Mouse (Mus musculus): ENCODE data around the gene Gngt2.
"Not testable (repeated sequence)": the region's sequence is repeated elsewhere in the genome, so short reads cannot be mapped to it uniquely, and the experiment has no call there.

Gngt2 gene

GRCm38 (mm10) chr11:95875804-95876203 is 38.8 kb downstream of the Gngt2 start:
- Histone ChIP-seq H3K4me3 (replicated peaks; ENCODE audit: low read length) (peak overlapping the region; percentile 67), H3K4me1 (replicated peaks; ENCODE audit: low read depth, low read length) (peaks cover 18% of the 10 kb centered on the region), H3K27me3 (ENCODE audit: insufficient read depth, low read length) (0 out of 2 replicates have a peak, but pooled peaks cover under 1% of the 10 kb centered on the region), H3K9me3 (ENCODE audit: low read length) (no peaks in the 10 kb centered on the region), H3K36me3 (ENCODE audit: insufficient read depth, low read length) (no peaks in the 10 kb centered on the region)
- TF ChIP-seq POU5F1 (IDR thresholded peaks at IDR 0.05; ENCODE audit: borderline replicate concordance, low read length) (no peak; the same call in 1 of the 2 replicates), CTCF (conservative IDR thresholded peaks at IDR 0.05; ENCODE audit: low read length) (no peak), NANOG (IDR thresholded peaks at IDR 0.05; ENCODE audit: borderline replicate concordance, low read length) (no peak)

DNA sequence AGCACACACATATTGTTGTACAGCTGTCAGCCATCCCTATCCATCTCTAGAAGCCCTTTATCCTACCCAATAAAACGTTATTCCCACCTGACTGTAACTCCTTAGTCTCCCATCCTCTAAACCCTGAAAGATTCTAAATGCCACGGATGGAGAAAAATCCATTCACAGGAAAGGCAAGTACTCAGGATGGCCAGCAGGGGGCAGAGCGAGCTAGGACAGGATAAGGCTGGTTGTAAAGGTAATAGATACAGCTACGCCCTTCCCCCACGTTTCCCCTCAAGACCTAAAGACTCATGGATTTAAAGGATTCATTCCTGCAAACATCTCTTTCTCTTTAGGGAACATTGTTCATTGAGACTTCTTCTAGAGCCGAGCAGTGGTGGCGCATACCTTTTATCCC is 39.3 kb downstream of the Gngt2 start:
- peak overlapping the region; percentile 67 for H3K4me3 ChIP-seq (replicated peaks; ENCODE audit: low read length)
- H3K4me1 ChIP-seq (replicated peaks; ENCODE audit: low read depth, low read length) = peaks cover 13% of the 10 kb centered on the region
- no peaks in the 10 kb centered on the region for H3K9me3 ChIP-seq (ENCODE audit: low read length)
- TF ChIP-seq NANOG (IDR thresholded peaks at IDR 0.05; ENCODE audit: borderline replicate concordance, low read length) (no peak), POU5F1 (IDR thresholded peaks at IDR 0.05; ENCODE audit: borderline replicate concordance, low read length) (no peak), CTCF (conservative IDR thresholded peaks at IDR 0.05; ENCODE audit: low read length) (peak; percentile 98)
- H3K27me3 ChIP-seq (ENCODE audit: insufficient read depth, low read length) = 0 out of 2 replicates have a peak, but pooled peaks cover 6% of the 10 kb centered on the region
- no peaks in the 10 kb centered on the region for H3K36me3 ChIP-seq (ENCODE audit: insufficient read depth, low read length)

- H3K4me1 ChIP-seq (replicated peaks; ENCODE audit: low read depth, low read length) = peaks cover 28% of the 10 kb centered on the region
- H3K9me3 ChIP-seq (ENCODE audit: low read length); H3K4me3 ChIP-seq (replicated peaks; ENCODE audit: low read length); H3K36me3 ChIP-seq (ENCODE audit: insufficient read depth, low read length); H3K27me3 ChIP-seq (ENCODE audit: insufficient read depth, low read length): not testable (repeated sequence)
Observed at GRCm38 (mm10) chr11:95879861-95880260, 42.8 kb downstream of the Gngt2 start.

- H3K4me1 ChIP-seq (replicated peaks; ENCODE audit: low read depth, low read length) = peaks cover 21% of the 10 kb centered on the region
- peaks cover 9% of the 10 kb centered on the region for H3K9me3 ChIP-seq (ENCODE audit: low read length)
- no peak overlapping the region for H3K4me3 ChIP-seq (replicated peaks; ENCODE audit: low read length)
- TF ChIP-seq POU5F1 (IDR thresholded peaks at IDR 0.05; ENCODE audit: borderline replicate concordance, low read length) (no peak), NANOG (IDR thresholded peaks at IDR 0.05; ENCODE audit: borderline replicate concordance, low read length) (peak; percentile 84)
- no peaks in the 10 kb centered on the region for H3K27me3 ChIP-seq (ENCODE audit: insufficient read depth, low read length)
- no peaks in the 10 kb centered on the region for H3K36me3 ChIP-seq (ENCODE audit: insufficient read depth, low read length)
Observed at GRCm38 (mm10) chr11:95890462-95891051, 53.5 kb downstream of the Gngt2 start.

Data from E14TG2a.4 (cell line).